Mouse (Mus musculus): ENCODE data around the gene Lactbl1.

DNA sequence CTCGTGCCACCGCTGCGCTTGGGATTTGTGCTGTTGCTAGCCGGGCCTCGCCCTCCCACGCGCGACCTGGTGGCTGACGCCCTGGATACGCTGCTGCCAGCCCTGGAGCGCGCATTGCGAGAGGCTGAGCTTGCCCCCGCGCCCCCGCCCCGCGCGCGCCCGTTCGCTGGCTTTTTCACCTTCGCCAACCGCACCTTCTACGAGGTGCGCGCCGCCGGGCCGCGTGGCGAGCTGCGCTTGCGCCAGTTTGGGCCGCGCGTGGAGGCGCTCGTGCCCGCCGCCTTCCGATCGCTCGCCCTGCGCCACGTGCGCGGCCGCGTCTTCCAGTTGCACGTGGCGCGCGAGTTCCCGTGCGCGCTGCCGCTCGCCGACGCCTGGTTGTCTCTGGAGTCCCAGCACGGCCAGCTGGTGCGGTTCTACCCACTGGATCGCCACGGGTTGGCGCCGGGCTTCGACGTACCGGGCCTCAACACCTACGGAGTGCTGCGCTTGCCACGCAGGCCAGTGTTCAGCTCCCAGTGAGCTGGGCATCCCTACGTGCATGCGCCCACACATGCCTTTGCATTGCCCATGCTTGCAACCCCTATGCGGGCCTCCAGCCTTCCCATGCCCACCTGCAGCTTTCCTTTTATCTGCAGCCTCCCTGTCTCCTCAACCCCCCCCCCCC is 15.3 kb downstream of the Lactbl1 start:
- TF ChIP-seq POLR2A (IDR thresholded peaks at IDR 0.05; ENCODE audit: insufficient read length, low read depth): no peak
- TF ChIP-seq E2F4 (IDR thresholded peaks at IDR 0.05; ENCODE audit: insufficient read depth): no peak
- no peak for TF ChIP-seq POLR2AphosphoS2 (IDR thresholded peaks at IDR 0.05; ENCODE audit: insufficient read length, low read depth)
- no peak for TF ChIP-seq CEBPB (IDR thresholded peaks at IDR 0.05; ENCODE audit: insufficient read depth, poor library complexity, severe bottlenecking)
- TF ChIP-seq TCF12 (IDR thresholded peaks at IDR 0.05; ENCODE audit: insufficient read depth, poor library complexity, severe bottlenecking): no peak
- TF ChIP-seq USF1 (IDR thresholded peaks at IDR 0.05; ENCODE audit: low read depth): no peak
- no peak for TF ChIP-seq MAX (IDR thresholded peaks at IDR 0.05; ENCODE audit: low read depth)
